Mouse (Mus musculus): ENCODE measurements at regions not wholly inside any gene's neighbourhood (a gene's known extent, or its start where the extent isn't known, plus 50 kb on each side); places are given as distances from the start of the nearest gene placed in this dataset.

- Histone ChIP-seq H3K9me3 (no peaks in the 10 kb centered on the region), H3K27me3 (ENCODE audit: poor library complexity, severe bottlenecking) (no peaks in the 10 kb centered on the region), H3K4me1 (peaks cover 9% of the 10 kb centered on the region; the same call in 1 of the 2 replicates), H3K27ac (no peak overlapping the region), H3K36me3 (replicated peaks) (no peaks in the 10 kb centered on the region), H3K4me3 (no peak overlapping the region)
- DNase-seq (ENCODE audit: extremely low spot score, low spot score): no peak
- 98% methylated on average over 4 of the region's 4 CpGs for WGBS
Measured at GRCm38 (mm10) chr19:27554841-27555240, 125.2 kb upstream of the Pum3 start.

- H3K27ac ChIP-seq: no peak overlapping the region
- no peak overlapping the region for H3K4me3 ChIP-seq
- no peaks in the 10 kb centered on the region for H3K9me3 ChIP-seq
- H3K4me1 ChIP-seq: peaks cover 9% of the 10 kb centered on the region; the same call in 1 of the 2 replicates
- DNase-seq (ENCODE audit: extremely low spot score, low spot score): no peak
- H3K36me3 ChIP-seq (replicated peaks): no peaks in the 10 kb centered on the region
- WGBS: 88% methylated on average over 11 of the region's 11 CpGs
- H3K27me3 ChIP-seq (ENCODE audit: poor library complexity, severe bottlenecking): no peaks in the 10 kb centered on the region
Measured at GRCm38 (mm10) chr19:27553266-27553665, 123.6 kb upstream of the Pum3 start.

- Histone ChIP-seq H3K9me3 (no peaks in the 10 kb centered on the region), H3K27ac (no peak overlapping the region), H3K4me3 (no peak overlapping the region), H3K36me3 (replicated peaks) (no peaks in the 10 kb centered on the region), H3K4me1 (peaks cover 11% of the 10 kb centered on the region; the same call in 1 of the 2 replicates), H3K27me3 (ENCODE audit: poor library complexity, severe bottlenecking) (no peaks in the 10 kb centered on the region)
- DNase-seq (ENCODE audit: extremely low spot score, low spot score): no peak
- WGBS: 86% methylated on average over 3 of the region's 3 CpGs
Measured at GRCm38 (mm10) chr19:27537746-27538145, 108.1 kb upstream of the Pum3 start.

GRCm38 (mm10) chr19:27537066-27537465, 107.4 kb upstream of the Pum3 start:
- H3K4me1 ChIP-seq: peaks cover 11% of the 10 kb centered on the region; the same call in 1 of the 2 replicates
- no peak for DNase-seq (ENCODE audit: extremely low spot score, low spot score)
- no peaks in the 10 kb centered on the region for H3K9me3 ChIP-seq
- 76% methylated on average over 9 of the region's 9 CpGs for WGBS
- no peaks in the 10 kb centered on the region for H3K27me3 ChIP-seq (ENCODE audit: poor library complexity, severe bottlenecking)
- no peaks in the 10 kb centered on the region for H3K36me3 ChIP-seq (replicated peaks)
- H3K4me3 ChIP-seq: no peak overlapping the region
- H3K27ac ChIP-seq: no peak overlapping the region

GRCm38 (mm10) chr19:27527940-27528558, 98.4 kb upstream of the Pum3 start:
- WGBS: 85% methylated on average over 6 of the region's 6 CpGs
- Histone ChIP-seq H3K9me3 (no peaks in the 10 kb centered on the region), H3K4me1 (peaks cover under 1% of the 10 kb centered on the region; the same call in 1 of the 2 replicates), H3K27ac (no peak overlapping the region), H3K36me3 (replicated peaks) (no peaks in the 10 kb centered on the region), H3K4me3 (no peak overlapping the region), H3K27me3 (ENCODE audit: poor library complexity, severe bottlenecking) (no peaks in the 10 kb centered on the region)
- DNase-seq (ENCODE audit: extremely low spot score, low spot score): no peak

GRCm38 (mm10) chr19:27519326-27520061, 89.9 kb upstream of the Pum3 start:
- no peaks in the 10 kb centered on the region for H3K4me1 ChIP-seq

GRCm38 (mm10) chr19:27514267-27514666, 84.6 kb upstream of the Pum3 start:
- no peaks in the 10 kb centered on the region for H3K36me3 ChIP-seq (replicated peaks)
- no peak overlapping the region for H3K4me3 ChIP-seq
- no peaks in the 10 kb centered on the region for H3K9me3 ChIP-seq
- no peak overlapping the region for H3K27ac ChIP-seq
- 91% methylated on average over 3 of the region's 3 CpGs for WGBS
- peaks cover 9% of the 10 kb centered on the region for H3K4me1 ChIP-seq
- no peak for DNase-seq (ENCODE audit: extremely low spot score, low spot score)
- H3K27me3 ChIP-seq (ENCODE audit: poor library complexity, severe bottlenecking): no peaks in the 10 kb centered on the region

More at GRCm38 (mm10) chr19:27519326-27520061, 89.9 kb upstream of the Pum3 start:
- H3K9me3 ChIP-seq: no peaks in the 10 kb centered on the region
- H3K4me3 ChIP-seq: no peak overlapping the region
- H3K27ac ChIP-seq: no peak overlapping the region
- DNase-seq (ENCODE audit: extremely low spot score, low spot score): no peak
- 85% methylated on average over 5 of the region's 5 CpGs for WGBS
- no peaks in the 10 kb centered on the region for H3K27me3 ChIP-seq (ENCODE audit: poor library complexity, severe bottlenecking)
- no peaks in the 10 kb centered on the region for H3K36me3 ChIP-seq (replicated peaks)

- Histone ChIP-seq H3K27ac (no peak overlapping the region), H3K9me3 (no peaks in the 10 kb centered on the region), H3K4me3 (no peak overlapping the region), H3K36me3 (replicated peaks) (no peaks in the 10 kb centered on the region), H3K4me1 (peaks cover 9% of the 10 kb centered on the region), H3K27me3 (ENCODE audit: poor library complexity, severe bottlenecking) (no peaks in the 10 kb centered on the region)
- no peak for DNase-seq (ENCODE audit: extremely low spot score, low spot score)
- 85% methylated on average over 1 of the region's 1 CpGs for WGBS
Measured at GRCm38 (mm10) chr19:27513535-27513934, 83.9 kb upstream of the Pum3 start.

- Histone ChIP-seq H3K4me1 (peaks cover 9% of the 10 kb centered on the region), H3K36me3 (replicated peaks) (no peaks in the 10 kb centered on the region), H3K27ac (no peak overlapping the region), H3K4me3 (no peak overlapping the region), H3K27me3 (ENCODE audit: poor library complexity, severe bottlenecking) (no peaks in the 10 kb centered on the region), H3K9me3 (no peaks in the 10 kb centered on the region)
- DNase-seq (ENCODE audit: extremely low spot score, low spot score): no peak
- 51% methylated on average over 6 of the region's 6 CpGs for WGBS
Measured at GRCm38 (mm10) chr19:27511340-27511739, 81.7 kb upstream of the Pum3 start.

GRCm38 (mm10) chr19:27509956-27510639, 80.5 kb upstream of the Pum3 start:
- Histone ChIP-seq H3K4me3 (no peak overlapping the region), H3K27me3 (ENCODE audit: poor library complexity, severe bottlenecking) (no peaks in the 10 kb centered on the region), H3K9me3 (no peaks in the 10 kb centered on the region), H3K4me1 (peaks cover 9% of the 10 kb centered on the region), H3K27ac (no peak overlapping the region), H3K36me3 (replicated peaks) (no peaks in the 10 kb centered on the region)
- DNase-seq (ENCODE audit: extremely low spot score, low spot score): no peak
- 77% methylated on average over 6 of the region's 6 CpGs for WGBS

GRCm38 (mm10) chr19:27498278-27498677, 68.7 kb upstream of the Pum3 start:
- WGBS: 94% methylated on average over 4 of the region's 4 CpGs
- no peaks in the 10 kb centered on the region for H3K4me1 ChIP-seq
- no peaks in the 10 kb centered on the region for H3K36me3 ChIP-seq (replicated peaks)
- no peak overlapping the region for H3K27ac ChIP-seq
- H3K4me3 ChIP-seq: no peak overlapping the region
- H3K27me3 ChIP-seq (ENCODE audit: poor library complexity, severe bottlenecking): no peaks in the 10 kb centered on the region
- DNase-seq (ENCODE audit: extremely low spot score, low spot score): no peak
- H3K9me3 ChIP-seq: no peaks in the 10 kb centered on the region

GRCm38 (mm10) chr19:27492468-27492867, 62.8 kb upstream of the Pum3 start:
- Histone ChIP-seq H3K4me3 (no peak overlapping the region), H3K27me3 (ENCODE audit: poor library complexity, severe bottlenecking) (no peaks in the 10 kb centered on the region), H3K4me1 (no peaks in the 10 kb centered on the region), H3K27ac (no peak overlapping the region), H3K36me3 (replicated peaks) (no peaks in the 10 kb centered on the region), H3K9me3 (no peaks in the 10 kb centered on the region)
- 91% methylated on average over 8 of the region's 8 CpGs for WGBS
- DNase-seq (ENCODE audit: extremely low spot score, low spot score): no peak

GRCm38 (mm10) chr19:27491873-27492272, 62.2 kb upstream of the Pum3 start:
- H3K27me3 ChIP-seq (ENCODE audit: poor library complexity, severe bottlenecking): no peaks in the 10 kb centered on the region
- no peaks in the 10 kb centered on the region for H3K9me3 ChIP-seq
- H3K4me1 ChIP-seq: no peaks in the 10 kb centered on the region
- H3K36me3 ChIP-seq (replicated peaks): no peaks in the 10 kb centered on the region
- WGBS: 92% methylated on average over 5 of the region's 5 CpGs
- no peak overlapping the region for H3K27ac ChIP-seq
- DNase-seq (ENCODE audit: extremely low spot score, low spot score): no peak
- H3K4me3 ChIP-seq: no peak overlapping the region
